Comparison of ENCODE assay signal across 21 mouse cellular contexts in genomic region chr5:42980946-42981650, GRCm38 (mm10).
DNase-seq lines count a peak whose midpoint lies in the region; ATAC-seq lines count a peak whose summit lies in the region.
"Had no signal": no experiment of that assay in that cellular context is flagged by ENCODE, and none has a peak within 500 bp of the region (broad histone marks: within the 10 kb centered on the region; RNA-seq: fewer than 3 reads in every experiment).

No protein-coding gene starts in this region.

- H3K36me3 ChIP-seq in forebrain, embryonic 14.5 days (ENCODE audit: control insufficient read depth, insufficient read depth, low read length), result no peaks in the 10 kb centered on the region
- no peaks in the 10 kb centered on the region for H3K36me3 ChIP-seq in forebrain, embryonic 12.5 days (replicated peaks)
- H3K36me3 ChIP-seq in limb, embryonic 13.5 days, result no peaks in the 10 kb centered on the region
- H3K36me3 ChIP-seq in limb, embryonic 10.5 days, result no peaks in the 10 kb centered on the region
- no peaks in the 10 kb centered on the region for H3K36me3 ChIP-seq in embryonic facial prominence, embryonic 14.5 days (ENCODE audit: control insufficient read depth, insufficient read depth, low read length)
- H3K36me3 ChIP-seq: forebrain, embryonic 15.5 days; heart, embryonic 10.5 days; liver, embryonic 13.5 days; neural tube, embryonic 12.5 days had no signal

- H3K9ac ChIP-seq in forebrain, embryonic 14.5 days (ENCODE audit: low read length), result no peak overlapping the region
- H3K9ac ChIP-seq in forebrain, embryonic 12.5 days, result no peak overlapping the region
- no peak overlapping the region for H3K9ac ChIP-seq in limb, embryonic 13.5 days
- H3K9ac ChIP-seq in embryonic facial prominence, embryonic 14.5 days (ENCODE audit: low read depth, low read length), result no peak overlapping the region
- H3K9ac ChIP-seq: forebrain, embryonic 15.5 days; liver, embryonic 13.5 days; lung, embryonic 14.5 days; neural tube, embryonic 12.5 days had no signal

- ATAC-seq in forebrain, embryonic 14.5 days, result no peak
- ATAC-seq in forebrain, embryonic 12.5 days (ENCODE audit: low FRiP score), result no peak
- peak; percentile 82 for ATAC-seq in limb, embryonic 13.5 days (ENCODE audit: low FRiP score, low read depth)
- 0 out of 2 replicates have a peak, but pooled peaks have one; percentile 26 for ATAC-seq in embryonic facial prominence, embryonic 14.5 days (ENCODE audit: low read depth)
- ATAC-seq in megakaryocyte, adult 5-6 weeks (ENCODE audit: poor library complexity, severe bottlenecking), result no peak
- ATAC-seq: forebrain, embryonic 15.5 days; intestine, postnatal 0 days had no signal

- 74% methylated on average over 2 of the region's 2 CpGs for WGBS in forebrain, embryonic 14.5 days
- WGBS in forebrain, embryonic 12.5 days, result 67% methylated on average over 2 of the region's 2 CpGs
- 20% methylated on average over 2 of the region's 2 CpGs for WGBS in limb, embryonic 13.5 days
- WGBS in limb, embryonic 10.5 days, result 71% methylated on average over 2 of the region's 2 CpGs
- WGBS in embryonic facial prominence, embryonic 14.5 days, result 64% methylated on average over 2 of the region's 2 CpGs

- no peaks in the 10 kb centered on the region for H3K27me3 ChIP-seq in forebrain, embryonic 14.5 days (replicated peaks; ENCODE audit: control insufficient read depth, insufficient read depth, low read length)
- no peaks in the 10 kb centered on the region for H3K27me3 ChIP-seq in forebrain, embryonic 12.5 days
- no peaks in the 10 kb centered on the region for H3K27me3 ChIP-seq in limb, embryonic 13.5 days
- H3K27me3 ChIP-seq in limb, embryonic 10.5 days (ENCODE audit: low read depth, poor library complexity, severe bottlenecking), result no peaks in the 10 kb centered on the region
- no peaks in the 10 kb centered on the region for H3K27me3 ChIP-seq in embryonic facial prominence, embryonic 14.5 days (replicated peaks; ENCODE audit: control insufficient read depth, insufficient read depth, low read length)
- H3K27me3 ChIP-seq: forebrain, embryonic 15.5 days; liver, embryonic 13.5 days; neural tube, embryonic 12.5 days had no signal

- no peaks in the 10 kb centered on the region for H3K9me3 ChIP-seq in forebrain, embryonic 14.5 days (replicated peaks; ENCODE audit: control insufficient read depth, low read length)
- no peaks in the 10 kb centered on the region for H3K9me3 ChIP-seq in forebrain, embryonic 12.5 days
- H3K9me3 ChIP-seq in limb, embryonic 13.5 days, result no peaks in the 10 kb centered on the region
- no peaks in the 10 kb centered on the region for H3K9me3 ChIP-seq in limb, embryonic 10.5 days (replicated peaks)
- H3K9me3 ChIP-seq in embryonic facial prominence, embryonic 14.5 days (ENCODE audit: control insufficient read depth, low read length), result no peaks in the 10 kb centered on the region
- H3K9me3 ChIP-seq: forebrain, embryonic 15.5 days; heart, embryonic 10.5 days; liver, embryonic 13.5 days; neural tube, embryonic 12.5 days had no signal

- H3K4me3 ChIP-seq in forebrain, embryonic 14.5 days (ENCODE audit: low read depth, low read length), result no peak overlapping the region
- H3K4me3 ChIP-seq in forebrain, embryonic 12.5 days (replicated peaks), result no peak overlapping the region
- H3K4me3 ChIP-seq in limb, embryonic 13.5 days, result no peak overlapping the region
- no peak overlapping the region for H3K4me3 ChIP-seq in limb, embryonic 10.5 days
- no peak overlapping the region for H3K4me3 ChIP-seq in embryonic facial prominence, embryonic 14.5 days (ENCODE audit: low read depth, low read length)
- H3K4me3 ChIP-seq: forebrain, embryonic 15.5 days; heart, embryonic 10.5 days; liver, embryonic 13.5 days; neural tube, embryonic 12.5 days had no signal

- H3K4me1 ChIP-seq in forebrain, embryonic 14.5 days (ENCODE audit: control insufficient read depth, insufficient read depth, low read length), result no peaks in the 10 kb centered on the region
- H3K4me1 ChIP-seq in forebrain, embryonic 12.5 days, result no peaks in the 10 kb centered on the region; the same call in 1 of the 2 replicates
- peaks cover 12% of the 10 kb centered on the region for H3K4me1 ChIP-seq in limb, embryonic 13.5 days
- peaks cover 3% of the 10 kb centered on the region; the same call in 1 of the 2 replicates for H3K4me1 ChIP-seq in limb, embryonic 10.5 days
- H3K4me1 ChIP-seq in embryonic facial prominence, embryonic 14.5 days (ENCODE audit: control insufficient read depth, insufficient read depth, low read length), result no peaks in the 10 kb centered on the region
- H3K4me1 ChIP-seq: forebrain, embryonic 15.5 days; heart, embryonic 10.5 days; liver, embryonic 13.5 days; neural tube, embryonic 12.5 days had no signal

- no peak overlapping the region for H3K27ac ChIP-seq in forebrain, embryonic 14.5 days (ENCODE audit: low read depth, low read length)
- no peak overlapping the region for H3K27ac ChIP-seq in forebrain, embryonic 12.5 days
- 0 out of 2 replicates have a peak overlapping the region, but pooled peaks have one; percentile 6 for H3K27ac ChIP-seq in limb, embryonic 13.5 days
- no peak overlapping the region for H3K27ac ChIP-seq in limb, embryonic 10.5 days
- H3K27ac ChIP-seq in embryonic facial prominence, embryonic 14.5 days (replicated peaks; ENCODE audit: low read depth, low read length), result no peak overlapping the region
- H3K27ac ChIP-seq: forebrain, embryonic 15.5 days; heart, embryonic 10.5 days; liver, embryonic 13.5 days; neural tube, embryonic 12.5 days had no signal

- DNase-seq in forebrain, embryonic 14.5 days (ENCODE audit: low spot score), result peak; percentile 13
- DNase-seq in limb, embryonic 10.5 days (ENCODE audit: low spot score), result no peak
- DNase-seq in embryonic facial prominence, embryonic 14.5 days (ENCODE audit: low spot score), result peak; percentile 67
- DNase-seq in gastrocnemius, adult 8-10 months (ENCODE audit: low spot score in 2 of 2), result no peak
- DNase-seq: adrenal gland, adult 8-10 months; B cell, adult 2 months; cerebellum, postnatal 25 days; embryo, embryonic 11 days; kidney, postnatal 36 days; liver, embryonic 13.5 days; lung, embryonic 14.5 days; lung, postnatal 36 days; thymus, postnatal 25 days had no signal

- H3K4me2 ChIP-seq in forebrain, embryonic 14.5 days (ENCODE audit: low read length), result no peak overlapping the region
- H3K4me2 ChIP-seq in forebrain, embryonic 12.5 days, result no peak overlapping the region
- H3K4me2 ChIP-seq in limb, embryonic 13.5 days (replicated peaks), result no peak overlapping the region
- H3K4me2 ChIP-seq in embryonic facial prominence, embryonic 14.5 days (ENCODE audit: low read depth, low read length), result no peak overlapping the region
- H3K4me2 ChIP-seq: forebrain, embryonic 15.5 days; liver, embryonic 13.5 days; lung, embryonic 14.5 days; midbrain, embryonic 11.5 days; neural tube, embryonic 12.5 days had no signal

Comparison
In these comparisons a context has a peak if more than half of its experiments do, and no peak if none do; other contexts are left out.
1. ATAC-seq: peak in limb, embryonic 13.5 days (single experiment) and embryonic facial prominence, embryonic 14.5 days (single experiment); none in forebrain, embryonic 14.5 days (single experiment), forebrain, embryonic 12.5 days (single experiment) and megakaryocyte, adult 5-6 weeks (single experiment).
2. DNase-seq: peak in forebrain, embryonic 14.5 days (single experiment) and embryonic facial prominence, embryonic 14.5 days (single experiment); none in limb, embryonic 10.5 days (single experiment) and gastrocnemius, adult 8-10 months (0 of 2).